Mouse (Mus musculus) small intestine, adult 2 months (tissue): ENCODE results near the gene Gm20696. TPM values are rescaled to one million over a fixed set of nuclear protein-coding genes. Genes with fewer than 3 reads are reported as not detected.

ENCODE experiments used
- H3K27ac ChIP-seq: fragments of 200-500 bp; 2 replicates; pipeline ENCODE4 v1.5.1; 2012; ENCODE audit warnings: low read depth, low read length, control low read depth, inconsistent platforms; ENCODE audit not compliant: insufficient read depth
- H3K27me3 ChIP-seq: fragments of 200-500 bp; 2 replicates; pipeline ENCODE4 v1.6.1; 2012; ENCODE audit warnings: mild to moderate bottlenecking, moderate library complexity, low read length, inconsistent platforms; ENCODE audit not compliant: control insufficient read depth, insufficient read depth
- H3K36me3 ChIP-seq: fragments of 200-500 bp; 2 replicates; pipeline ENCODE4 v1.6.1; 2012; ENCODE audit warnings: mild to moderate bottlenecking, low read length, control low read depth, inconsistent platforms; ENCODE audit not compliant: control insufficient read depth, insufficient read depth
- H3K4me1 ChIP-seq: fragments of 200-500 bp; 2 replicates; pipeline ENCODE4 v1.6.1; 2012; ENCODE audit warnings: low read length, inconsistent platforms, mixed read lengths; ENCODE audit not compliant: control insufficient read depth, insufficient read depth, insufficient read length
- H3K4me3 ChIP-seq: fragments of 200-500 bp; 2 replicates; pipeline ENCODE4 v1.5.1; 2012; ENCODE audit warnings: low read depth, mild to moderate bottlenecking, control low read depth, inconsistent platforms, low read length, moderate library complexity
- CTCF ChIP-seq: fragments of 200-500 bp; IDR thresholded peaks from 2 replicates; pipeline ENCODE4 v1.5.1; 2012; ENCODE audit warnings: low read depth, mild to moderate bottlenecking, control low read depth, inconsistent platforms, low read length, moderate library complexity, mixed read lengths; ENCODE audit not compliant: insufficient replicate concordance, insufficient read length; ENCODE audit errors: extremely low read depth
- POLR2A ChIP-seq: fragments of 200-500 bp; IDR thresholded peaks from 2 replicates; pipeline ENCODE4 v1.6.1; 2012; ENCODE audit warnings: low read depth, mild to moderate bottlenecking, control low read depth, inconsistent platforms, low read length, moderate library complexity
- WGBS: fragments of 180-500 bp; shearing (Covaris S2); methylation state at CpG from one replicate; pipeline ENCODE4 v1.1.7; 2018; 5-methylcytosine and 5-hydroxymethylcytosine counted together
- polyA plus RNA-seq: library from polyadenylated mRNA; depleted of rRNA; stranded (reverse); fragments of >200 nt; gene quantifications from 2 replicates; pipeline ENCODE4 v1.2.3, GENCODE M21; 2012

Gm20696 gene
- polyA plus RNA-seq, 1 experiment: 0.57 TPM

DNA sequence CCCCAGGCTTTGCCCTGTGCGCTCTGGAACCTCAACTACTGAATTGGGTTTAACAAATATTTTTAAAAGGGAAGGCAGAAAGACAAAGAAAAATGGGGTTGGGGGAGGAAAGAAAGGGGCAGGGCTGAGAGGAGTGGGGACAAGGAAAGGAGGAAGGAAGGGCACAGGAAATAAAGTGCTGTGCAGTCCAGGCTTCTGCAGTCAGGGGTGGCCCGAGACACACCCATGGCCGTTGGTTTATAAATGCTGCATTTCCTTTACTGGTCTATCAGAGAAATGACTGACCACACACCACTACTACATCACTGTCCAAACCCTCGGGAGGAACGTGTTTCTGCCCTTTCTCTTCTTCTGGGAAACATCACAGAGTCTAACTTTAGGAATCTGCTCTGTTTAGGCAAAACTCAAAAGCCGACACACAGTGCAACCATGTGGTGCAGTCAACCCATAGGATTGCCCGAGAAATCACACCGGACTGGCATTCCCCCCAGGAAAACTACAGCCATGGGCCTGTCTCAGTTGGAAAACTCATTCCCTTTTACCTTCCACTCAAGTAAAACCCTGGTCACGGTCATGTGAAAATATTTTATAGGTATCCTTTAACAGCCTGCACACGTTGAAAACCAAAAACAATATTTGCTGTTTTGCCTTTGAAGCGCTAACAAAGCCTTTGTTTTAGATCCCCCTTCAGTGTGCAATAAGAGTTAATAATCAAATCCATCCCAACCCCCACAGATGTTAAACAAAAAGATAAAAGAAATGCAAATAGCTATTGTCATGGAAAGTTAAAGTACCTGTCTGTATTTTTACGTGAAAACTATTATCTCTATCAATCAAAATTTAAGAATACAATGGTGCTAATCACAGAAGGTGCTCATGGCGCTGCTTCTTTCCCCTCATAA lies 402.2 kb downstream of the Gm20696 start:
- peak overlapping the region; percentile 55; the same call in 1 of the 2 replicates for H3K27ac ChIP-seq
- 30% methylated on average over 13 of the region's 13 CpGs for WGBS
- no peak overlapping the region for H3K4me3 ChIP-seq
- TF ChIP-seq POLR2A (no peak), CTCF (no peak)
- H3K36me3 ChIP-seq: no peaks in the 10 kb centered on the region
- H3K4me1 ChIP-seq: peaks cover 15% of the 10 kb centered on the region
- no peaks in the 10 kb centered on the region for H3K27me3 ChIP-seq

GRCm38 (mm10) chr6:99263886-99264185 lies 402.8 kb downstream of the Gm20696 start:
- WGBS: 45% methylated on average over 2 of the region's 2 CpGs
- Histone ChIP-seq H3K4me1 (peaks cover 15% of the 10 kb centered on the region), H3K27ac (0 out of 2 replicates have a peak overlapping the region, but pooled peaks have one; percentile 55), H3K36me3 (no peaks in the 10 kb centered on the region), H3K27me3 (no peaks in the 10 kb centered on the region), H3K4me3 (peak overlapping the region; percentile 19; the same call in 1 of the 2 replicates)
- no peak for TF ChIP-seq POLR2A
- TF ChIP-seq CTCF: no peak

- TF ChIP-seq POLR2A (no peak), CTCF (no peak)
- Histone ChIP-seq H3K36me3 (no peaks in the 10 kb centered on the region), H3K4me3 (peak overlapping the region; percentile 19; the same call in 1 of the 2 replicates), H3K27me3 (no peaks in the 10 kb centered on the region), H3K27ac (no peak overlapping the region), H3K4me1 (peaks cover 15% of the 10 kb centered on the region)
- 44% methylated on average over 12 of the region's 12 CpGs for WGBS
These were observed 403.3 kb downstream of the Gm20696 start for GRCm38 (mm10) chr6:99263061-99263885.

DNA sequence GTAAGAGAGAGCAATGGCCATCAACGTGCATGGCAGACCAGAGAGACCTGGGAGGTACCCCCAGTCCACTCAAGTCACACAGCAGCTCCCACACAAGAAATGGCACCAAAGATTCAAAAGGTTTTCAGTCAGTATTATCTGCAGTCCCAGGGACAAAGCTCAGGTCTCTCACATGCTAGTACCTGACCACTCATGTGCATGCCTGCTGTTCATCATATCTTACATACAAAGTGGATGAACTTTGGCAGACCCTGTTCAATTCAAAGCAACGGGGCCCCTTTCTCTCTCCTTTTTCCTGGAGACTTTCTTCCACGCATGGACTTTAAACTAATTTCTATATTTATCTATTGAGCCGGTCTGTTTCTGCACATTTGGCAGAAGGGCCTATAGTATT lies 404.9 kb downstream of the Gm20696 start:
- Histone ChIP-seq H3K4me1 (peaks cover 15% of the 10 kb centered on the region), H3K27ac (no peak overlapping the region), H3K4me3 (no peak overlapping the region), H3K27me3 (no peaks in the 10 kb centered on the region), H3K36me3 (no peaks in the 10 kb centered on the region)
- TF ChIP-seq CTCF (no peak), POLR2A (no peak)
- 29% methylated on average over 4 of the region's 4 CpGs for WGBS

- H3K27ac ChIP-seq: no peak overlapping the region
- no peak overlapping the region for H3K4me3 ChIP-seq
- no peaks in the 10 kb centered on the region for H3K27me3 ChIP-seq
- H3K36me3 ChIP-seq: no peaks in the 10 kb centered on the region
- WGBS: 60% methylated on average over 11 of the region's 11 CpGs
- TF ChIP-seq CTCF (no peak), POLR2A (no peak)
- H3K4me1 ChIP-seq: peaks cover 13% of the 10 kb centered on the region
These were observed 405.5 kb downstream of the Gm20696 start for GRCm38 (mm10) chr6:99260941-99261736.

- Histone ChIP-seq H3K4me3 (no peak overlapping the region), H3K36me3 (no peaks in the 10 kb centered on the region), H3K27ac (no peak overlapping the region), H3K27me3 (no peaks in the 10 kb centered on the region), H3K4me1 (peaks cover under 1% of the 10 kb centered on the region; the same call in 1 of the 2 replicates)
- no peak for TF ChIP-seq CTCF
- WGBS: 92% methylated on average over 5 of the region's 5 CpGs
These were observed 408.3 kb downstream of the Gm20696 start for GRCm38 (mm10) chr6:99258346-99258745.
